Mouse (Mus musculus) macrophage (primary cell): ENCODE measurements at regions not wholly inside any gene's neighbourhood (a gene's known extent, or its start where the extent isn't known, plus 50 kb on each side); places are given as distances from the start of the nearest gene placed in this dataset.

Experiments
- H3K27ac ChIP-seq: fragments of 350-480 bp; formaldehyde crosslinking; 2 replicates; pipeline ENCODE4 v1.9.0; 2021
- H3K36me3 ChIP-seq: fragments of 350-480 bp; formaldehyde crosslinking; 2 replicates; pipeline ENCODE4 v1.9.0; 2021; ENCODE audit errors: inconsistent target
- H3K4me3 ChIP-seq: fragments of 350-480 bp; formaldehyde crosslinking; 2 replicates; pipeline ENCODE4 v1.9.0; 2021; ENCODE audit errors: inconsistent target
- H3K79me2 ChIP-seq: fragments of 350-480 bp; formaldehyde crosslinking; 2 replicates; pipeline ENCODE4 v1.9.0; 2021; ENCODE audit errors: inconsistent target
- WGBS: methylation state at CpG from one replicate; pipeline ENCODE4 v1.1.7; 2026; ENCODE audit warnings: inconsistent platforms; ENCODE audit not compliant: missing documents; 5-methylcytosine and 5-hydroxymethylcytosine counted together

DNA sequence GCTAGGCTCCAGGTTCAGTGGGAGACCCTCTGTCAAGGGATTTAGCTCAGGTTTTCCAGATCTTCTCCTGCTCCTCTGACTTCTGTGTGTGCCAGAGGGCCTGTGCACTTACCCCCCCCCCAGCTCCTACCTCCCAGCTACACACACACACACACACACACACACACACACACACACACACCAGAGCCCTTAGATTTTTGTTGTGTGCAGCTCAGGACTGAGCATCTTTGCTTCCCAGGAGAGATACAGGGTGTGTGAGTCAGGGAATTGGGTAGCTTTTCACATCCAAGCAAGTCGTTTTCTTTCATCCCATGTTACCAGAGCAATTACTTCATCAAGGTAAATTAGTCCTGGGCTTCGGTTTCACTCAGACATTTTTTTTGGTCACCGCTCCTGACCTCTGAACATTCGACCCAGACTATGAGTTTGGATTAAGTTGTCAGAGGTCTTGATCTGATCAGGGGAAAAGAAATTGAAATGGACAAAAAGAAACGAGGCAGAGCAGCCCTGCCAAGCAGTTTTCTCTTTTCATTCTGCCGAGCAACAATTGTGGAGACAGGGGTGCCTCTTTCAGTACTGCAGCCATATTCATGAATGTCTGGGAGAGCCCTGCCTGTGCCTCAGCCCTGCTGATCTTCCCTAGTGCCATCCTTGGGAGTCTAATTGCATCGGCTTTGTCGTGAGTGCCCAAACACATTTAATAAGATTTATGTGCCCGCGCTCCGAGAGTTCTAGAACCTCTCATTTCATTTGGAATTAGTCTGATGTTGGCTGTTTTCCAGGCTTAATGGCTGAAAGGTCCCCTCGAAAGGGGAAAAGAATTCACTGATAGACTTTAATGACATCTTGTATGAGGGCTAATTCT is 241.3 kb downstream of the 1500009L16Rik start:
- no peaks in the 10 kb centered on the region for H3K36me3 ChIP-seq
- no peak overlapping the region for H3K27ac ChIP-seq
- H3K4me3 ChIP-seq = no peak overlapping the region
- no peaks in the 10 kb centered on the region for H3K79me2 ChIP-seq
- 89% methylated on average over 12 of the region's 12 CpGs for WGBS

DNA sequence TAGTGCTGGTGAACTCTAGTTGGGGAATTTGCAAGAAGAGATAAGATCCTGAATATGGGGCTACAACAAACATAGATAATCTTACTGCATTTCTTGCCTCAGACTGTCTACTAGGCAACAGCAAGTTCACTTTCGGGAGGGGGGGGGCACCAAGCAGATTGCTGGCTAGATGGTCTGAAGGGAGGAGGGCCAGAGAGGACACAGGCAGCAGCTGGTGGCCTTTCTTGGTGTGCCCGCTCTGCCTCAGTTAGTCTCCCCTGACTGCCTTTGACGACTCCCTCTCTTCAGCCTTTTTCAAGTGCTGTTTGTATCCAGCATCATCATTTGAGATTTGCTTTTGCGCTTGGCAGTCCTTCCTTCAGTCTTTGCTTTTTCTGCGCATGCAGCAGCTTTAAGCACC is 242.2 kb downstream of the 1500009L16Rik start:
- H3K79me2 ChIP-seq = no peaks in the 10 kb centered on the region
- no peaks in the 10 kb centered on the region for H3K36me3 ChIP-seq
- 88% methylated on average over 5 of the region's 5 CpGs for WGBS
- H3K27ac ChIP-seq = no peak overlapping the region
- no peak overlapping the region for H3K4me3 ChIP-seq

DNA sequence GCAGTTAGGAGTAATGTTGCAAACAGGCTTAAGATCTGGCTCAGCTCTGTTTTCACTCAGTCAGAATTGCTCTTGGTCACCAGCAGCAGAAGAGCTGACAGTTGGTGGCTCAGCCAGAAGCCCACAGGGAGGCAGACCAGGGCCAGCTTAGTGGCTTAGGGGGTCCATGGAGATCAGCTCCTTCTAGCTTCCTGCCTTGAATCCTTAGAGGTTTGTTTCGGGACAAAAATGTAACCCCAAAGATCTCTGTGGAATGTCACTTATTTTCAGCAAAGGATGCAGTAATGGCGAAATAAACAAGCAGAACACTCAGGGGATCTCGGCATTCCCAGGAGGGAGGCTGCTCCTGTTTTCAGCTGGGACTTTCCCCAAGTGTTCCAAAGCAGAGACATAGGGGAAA is 247.8 kb downstream of the 1500009L16Rik start:
- Histone ChIP-seq H3K27ac (no peak overlapping the region), H3K36me3 (no peaks in the 10 kb centered on the region), H3K4me3 (no peak overlapping the region), H3K79me2 (no peaks in the 10 kb centered on the region)
- 73% methylated on average over 3 of the region's 3 CpGs for WGBS

DNA sequence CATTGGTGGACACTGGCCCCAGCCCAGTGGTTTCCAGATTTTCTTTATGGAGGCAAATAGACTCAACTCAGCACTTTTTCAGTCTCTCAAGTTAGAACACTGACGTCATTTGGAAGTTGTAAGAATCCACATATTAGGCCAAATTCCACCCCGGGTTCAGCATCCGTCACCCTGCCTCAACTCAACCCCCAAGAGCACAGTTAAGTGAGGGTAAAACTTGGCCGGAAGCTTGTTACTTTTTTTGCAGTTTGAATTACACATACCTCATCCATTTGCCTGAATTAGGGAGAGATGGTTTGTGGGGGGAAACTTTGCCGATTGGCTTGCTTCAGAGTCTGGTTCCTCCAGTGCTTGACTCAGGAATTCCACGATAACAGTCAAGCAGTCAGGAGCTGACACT is 251.9 kb downstream of the 1500009L16Rik start:
- Histone ChIP-seq H3K4me3 (no peak overlapping the region), H3K27ac (no peak overlapping the region), H3K79me2 (no peaks in the 10 kb centered on the region), H3K36me3 (no peaks in the 10 kb centered on the region)
- WGBS = 95% methylated on average over 6 of the region's 6 CpGs

DNA sequence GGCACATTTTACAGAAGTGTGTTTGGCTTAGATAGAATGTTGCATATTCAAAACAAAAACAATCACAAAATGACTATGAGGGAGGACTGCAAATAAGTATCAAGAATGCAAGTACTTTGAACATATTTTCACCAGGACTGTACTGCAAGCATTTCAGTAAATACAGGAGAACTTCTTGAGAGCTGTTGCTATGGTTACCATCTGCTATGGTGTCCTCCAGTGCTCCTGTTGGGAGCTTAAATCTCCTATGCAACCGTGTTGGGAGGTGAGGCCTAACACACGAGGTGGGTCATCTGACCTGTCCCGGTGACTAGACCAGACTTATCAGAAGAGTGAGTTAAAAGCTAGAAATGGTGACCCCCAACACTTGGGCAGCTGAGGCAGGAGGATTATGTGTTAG is 253.9 kb downstream of the 1500009L16Rik start:
- 89% methylated on average over 3 of the region's 3 CpGs for WGBS

GRCm38 (mm10) chr10:83979930-83980329 is 257.3 kb downstream of the 1500009L16Rik start:
- Histone ChIP-seq H3K4me3 (no peak overlapping the region), H3K79me2 (no peaks in the 10 kb centered on the region), H3K36me3 (no peaks in the 10 kb centered on the region), H3K27ac (no peak overlapping the region)
- WGBS = 38% methylated on average over 2 of the region's 2 CpGs

More for the DNA sequence above, 253.9 kb downstream of the 1500009L16Rik start:
- Histone ChIP-seq H3K36me3 (no peaks in the 10 kb centered on the region), H3K79me2 (no peaks in the 10 kb centered on the region), H3K4me3 (no peak overlapping the region), H3K27ac (no peak overlapping the region)

DNA sequence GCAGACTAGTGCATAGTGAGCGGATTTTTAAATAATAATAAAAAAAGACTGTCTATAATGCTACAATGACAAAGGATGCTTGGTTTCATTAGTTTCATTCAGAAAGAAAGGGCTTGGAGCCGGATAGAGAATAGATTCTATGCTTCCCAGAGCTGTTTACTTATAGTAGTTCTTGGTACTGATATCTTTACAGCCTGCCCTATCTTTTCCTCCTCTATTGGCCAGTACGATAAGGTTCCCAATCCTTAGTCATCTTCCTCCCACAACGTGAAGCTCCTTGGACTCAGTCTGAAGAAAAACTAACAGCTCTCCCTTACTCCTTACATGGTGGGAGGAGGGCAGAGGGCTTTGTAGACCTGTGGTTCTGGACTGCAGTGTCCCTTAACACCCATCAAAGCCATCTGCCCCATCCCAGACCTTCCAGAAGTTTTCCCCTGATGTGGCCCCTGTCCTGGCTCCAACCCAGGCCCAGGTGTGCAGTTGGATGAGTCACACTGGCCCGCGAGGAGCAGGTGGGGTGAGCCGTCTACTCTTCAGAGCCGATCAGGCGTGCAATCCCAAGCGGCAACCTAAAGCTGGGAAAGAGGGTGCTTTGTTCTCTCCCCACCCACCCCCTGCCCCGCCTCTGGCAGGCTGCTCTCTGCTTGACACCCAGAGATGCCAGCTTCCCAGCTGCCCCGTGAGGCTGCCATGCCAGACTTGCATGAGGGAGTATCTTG is 262.2 kb downstream of the 1500009L16Rik start:
- H3K4me3 ChIP-seq = no peak overlapping the region
- no peaks in the 10 kb centered on the region for H3K79me2 ChIP-seq
- H3K27ac ChIP-seq = no peak overlapping the region
- WGBS = 93% methylated on average over 12 of the region's 12 CpGs
- H3K36me3 ChIP-seq = no peaks in the 10 kb centered on the region

- WGBS = 56% methylated on average over 11 of the region's 11 CpGs
- H3K27ac ChIP-seq = no peak overlapping the region
- no peak overlapping the region for H3K4me3 ChIP-seq
Observed at GRCm38 (mm10) chr10:83992577-83993305, 270.1 kb downstream of the 1500009L16Rik start.

GRCm38 (mm10) chr10:83995026-83995600 is 272.4 kb downstream of the 1500009L16Rik start:
- H3K27ac ChIP-seq = no peak overlapping the region
- no peaks in the 10 kb centered on the region for H3K36me3 ChIP-seq
- 76% methylated on average over 6 of the region's 6 CpGs for WGBS
- H3K4me3 ChIP-seq = no peak overlapping the region
- H3K79me2 ChIP-seq = no peaks in the 10 kb centered on the region

More at GRCm38 (mm10) chr10:83992577-83993305, 270.1 kb downstream of the 1500009L16Rik start:
- Histone ChIP-seq H3K79me2 (no peaks in the 10 kb centered on the region), H3K36me3 (no peaks in the 10 kb centered on the region)

DNA sequence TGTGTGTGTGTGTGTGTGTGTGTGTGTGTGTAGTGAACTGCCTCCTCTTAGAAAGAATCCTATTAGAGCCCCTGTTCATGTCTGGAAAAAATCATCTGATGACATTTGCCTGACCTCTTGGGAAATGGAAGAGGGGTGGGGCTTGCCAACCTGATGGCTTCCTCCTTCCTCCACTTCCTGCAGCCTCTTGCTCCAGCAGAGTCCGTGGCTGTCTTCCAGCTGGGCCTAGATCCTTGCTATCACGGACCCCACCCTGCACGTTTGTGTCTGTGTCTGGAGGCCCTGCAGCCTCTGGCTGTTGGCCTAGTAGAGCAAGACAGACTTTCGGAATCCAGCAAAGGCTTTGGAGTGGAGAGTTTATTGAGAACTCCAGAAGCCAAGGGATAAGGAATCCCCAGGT is 273.2 kb downstream of the 1500009L16Rik start:
- H3K79me2 ChIP-seq = no peaks in the 10 kb centered on the region
- H3K4me3 ChIP-seq = no peak overlapping the region
- H3K27ac ChIP-seq = no peak overlapping the region
- no peaks in the 10 kb centered on the region for H3K36me3 ChIP-seq
- 52% methylated on average over 4 of the region's 4 CpGs for WGBS

GRCm38 (mm10) chr10:83996489-83996888 is 273.8 kb downstream of the 1500009L16Rik start:
- WGBS = 100% methylated on average over 2 of the region's 2 CpGs
- no peak overlapping the region for H3K4me3 ChIP-seq
- H3K27ac ChIP-seq = no peak overlapping the region
- H3K79me2 ChIP-seq = no peaks in the 10 kb centered on the region
- H3K36me3 ChIP-seq = no peaks in the 10 kb centered on the region

GRCm38 (mm10) chr10:84000436-84001208 is 278.0 kb downstream of the 1500009L16Rik start:
- Histone ChIP-seq H3K27ac (no peak overlapping the region), H3K4me3 (no peak overlapping the region), H3K79me2 (no peaks in the 10 kb centered on the region), H3K36me3 (no peaks in the 10 kb centered on the region)
- WGBS = 88% methylated on average over 6 of the region's 7 CpGs

DNA sequence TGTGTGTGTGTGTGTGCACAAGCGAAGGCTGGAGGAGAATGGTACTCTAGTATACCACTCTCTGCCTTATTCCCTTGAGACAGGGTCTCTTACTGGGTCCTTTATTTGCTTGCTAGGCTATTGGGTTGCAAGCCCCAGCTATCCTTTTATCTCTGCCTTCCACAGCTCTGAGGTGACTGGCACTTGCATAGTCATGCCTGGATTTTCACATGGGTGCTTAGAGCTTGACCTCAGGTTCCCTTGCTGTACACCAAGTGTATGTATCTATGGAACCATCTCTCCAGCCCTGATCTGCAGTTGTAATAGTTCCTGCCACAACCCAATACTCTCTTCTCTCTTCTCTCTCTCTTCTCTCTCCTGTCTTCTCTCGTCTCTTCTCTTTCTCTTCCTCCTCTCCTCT is 280.1 kb downstream of the 1500009L16Rik start:
- 55% methylated on average over 2 of the region's 2 CpGs for WGBS
- no peaks in the 10 kb centered on the region for H3K79me2 ChIP-seq
- H3K36me3 ChIP-seq = no peaks in the 10 kb centered on the region
- H3K4me3 ChIP-seq = no peak overlapping the region
- no peak overlapping the region for H3K27ac ChIP-seq
